Mouse (Mus musculus) ovary, postnatal 14 days (tissue): ENCODE data around the gene Mfsd6l.
A peak's percentile ranks its signal among the peaks of the same experiment; 100 is the strongest.

Experiments
- DNase-seq: peaks from one replicate; pipeline ENCODE4 v3.0.0; 2022; ENCODE audit warnings: low spot score

Gene Mfsd6l

DNA sequence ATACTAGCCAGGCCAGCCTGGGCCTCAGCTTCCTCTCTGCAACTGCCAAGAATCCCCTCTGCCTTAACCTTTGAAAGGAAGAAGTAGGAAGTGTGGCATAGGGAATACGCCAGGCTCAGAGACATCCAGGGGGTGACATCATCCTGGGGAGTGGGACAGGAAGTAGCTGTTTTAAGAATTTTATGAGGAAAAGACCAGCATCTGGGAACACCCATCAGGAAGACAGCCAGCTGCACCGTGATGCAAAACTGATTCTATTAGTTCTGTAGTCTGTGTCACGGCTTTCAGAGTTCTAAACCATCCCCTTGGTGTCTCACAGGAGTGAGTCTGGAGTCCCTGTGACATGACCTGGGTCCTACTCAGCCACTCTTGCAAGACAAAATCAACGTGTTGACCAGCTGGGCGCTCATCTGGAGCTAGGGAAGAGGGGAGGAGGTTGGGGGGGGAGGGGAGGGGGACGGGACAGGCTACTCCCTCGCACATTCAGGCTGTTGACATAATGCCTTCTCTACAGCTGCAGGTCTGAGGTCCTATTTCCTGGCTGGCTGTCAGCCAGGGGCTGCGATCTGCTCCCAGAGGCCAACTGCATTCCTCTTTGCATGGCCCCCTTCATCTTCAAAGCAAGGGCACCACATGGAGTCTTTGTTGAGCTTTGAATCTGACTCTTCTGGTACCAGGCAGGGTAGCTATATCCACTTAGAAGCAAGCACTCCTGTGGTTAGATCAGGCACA, 46.4 kb downstream of the Mfsd6l start:
- peak; percentile 30 for DNase-seq

DNA sequence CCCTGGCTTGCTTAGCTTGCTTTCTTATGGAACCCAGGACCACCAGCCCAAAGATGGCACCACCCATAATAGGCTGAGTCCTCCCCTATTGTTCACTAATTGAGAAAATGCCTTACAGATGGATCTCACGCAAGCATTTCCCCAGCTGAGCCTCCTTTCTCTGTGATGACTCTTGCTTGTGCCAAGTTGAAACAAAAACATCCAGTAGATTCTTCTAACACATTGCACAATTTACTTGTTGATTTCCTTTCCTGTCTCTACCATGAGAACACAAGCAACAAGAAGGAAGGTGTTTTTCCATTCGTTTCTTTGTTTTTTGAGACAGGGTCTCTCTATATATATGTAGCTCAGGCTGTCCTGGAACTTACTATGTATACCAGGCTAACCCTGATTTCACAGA, 51.1 kb downstream of the Mfsd6l start:
- no peak for DNase-seq
